Comparison of ENCODE assay signal across 8 mouse cellular contexts in the genomic region with DNA sequence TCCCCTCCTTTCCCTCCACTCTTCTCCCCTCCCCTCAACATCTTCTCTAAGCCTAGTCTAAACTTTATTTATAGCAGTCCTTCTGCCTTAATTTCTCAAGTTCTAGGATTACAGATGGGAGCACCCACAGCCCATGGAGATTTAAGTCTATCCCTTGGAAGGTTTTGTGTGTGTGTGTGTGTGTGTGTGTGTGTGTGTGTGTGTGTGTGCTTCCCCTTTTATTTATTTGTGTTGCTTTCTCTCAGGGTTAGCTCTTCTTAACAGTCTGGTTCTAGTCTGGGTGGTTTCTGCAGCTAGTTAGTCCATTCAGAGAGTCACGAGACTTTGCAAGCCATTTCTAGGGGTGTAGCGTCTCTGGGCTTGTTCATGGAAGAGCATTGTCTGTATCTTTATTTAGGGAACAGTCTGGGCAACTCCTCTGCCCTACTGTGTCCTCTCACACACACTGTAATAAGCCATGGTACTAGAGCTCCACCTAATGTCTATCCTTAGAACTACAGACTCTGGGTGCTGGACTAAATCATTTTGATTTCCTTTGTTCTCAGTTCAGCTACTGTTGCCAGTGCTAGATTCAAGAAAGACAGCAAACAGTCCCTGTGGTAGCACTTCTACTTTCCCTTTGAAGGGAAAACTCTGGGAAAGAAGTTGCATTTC. TPM values are rescaled to one million over a fixed set of nuclear protein-coding genes. Genes with fewer than 3 reads are reported as not detected.
DNase-seq lines count a peak whose midpoint lies in the region; ATAC-seq and TF ChIP-seq lines count a peak whose summit lies in the region.

No protein-coding gene starts in this region.

- no peaks in the 10 kb centered on the region for H3K36me3 ChIP-seq in ES-Bruce4 (ENCODE audit: control insufficient read depth, insufficient read depth, low read length, poor library complexity, severe bottlenecking)
- no peaks in the 10 kb centered on the region for H3K36me3 ChIP-seq in embryonic facial prominence, embryonic 11.5 days (replicated peaks; ENCODE audit: control insufficient read depth, insufficient read depth, low read depth, low read length)
- 0 out of 2 replicates have a peak, but pooled peaks cover 4% of the 10 kb centered on the region for H3K36me3 ChIP-seq in heart, embryonic 15.5 days
- 0 out of 2 replicates have a peak, but pooled peaks cover 3% of the 10 kb centered on the region for H3K36me3 ChIP-seq in kidney, embryonic 16.5 days (ENCODE audit: insufficient read depth, low read length)
- no peaks in the 10 kb centered on the region for H3K36me3 ChIP-seq in liver, embryonic 16.5 days (ENCODE audit: control insufficient read depth, insufficient read depth)
- H3K36me3 ChIP-seq in neural tube, embryonic 12.5 days, result no peaks in the 10 kb centered on the region

- peak; percentile 90 for ATAC-seq in embryonic facial prominence, embryonic 11.5 days (replicated peaks; ENCODE audit: insufficient number of reproducible peaks, low FRiP score, low TSS enrichment, low read depth)
- peak; percentile 77; the same call in 1 of the 2 replicates for ATAC-seq in heart, embryonic 15.5 days (replicated peaks; ENCODE audit: insufficient number of reproducible peaks, insufficient read depth, low FRiP score, low read depth)
- peak; percentile 95 for ATAC-seq in kidney, embryonic 16.5 days (ENCODE audit: low FRiP score, low TSS enrichment)
- peak; percentile 75 for ATAC-seq in liver, embryonic 16.5 days (ENCODE audit: low read depth)
- ATAC-seq in neural tube, embryonic 12.5 days (ENCODE audit: low FRiP score, low read depth), result peak; percentile 91

- no peak for TF ChIP-seq CTCF in ES-Bruce4 (IDR thresholded peaks at IDR 0.05; ENCODE audit: low read depth, low read length)

- TF ChIP-seq EP300 in ES-Bruce4 (IDR thresholded peaks at IDR 0.05; ENCODE audit: insufficient read depth, low read depth, low read length), result no peak

- H3K9me3 ChIP-seq in ES-Bruce4 (replicated peaks; ENCODE audit: control insufficient read depth, insufficient read depth, low read length, poor library complexity, severe bottlenecking), result no peaks in the 10 kb centered on the region
- H3K9me3 ChIP-seq in embryonic facial prominence, embryonic 11.5 days (replicated peaks; ENCODE audit: control insufficient read depth, low read length), result no peaks in the 10 kb centered on the region
- no peaks in the 10 kb centered on the region for H3K9me3 ChIP-seq in heart, embryonic 15.5 days (replicated peaks)
- no peaks in the 10 kb centered on the region for H3K9me3 ChIP-seq in kidney, embryonic 16.5 days (ENCODE audit: low read length)
- no peaks in the 10 kb centered on the region for H3K9me3 ChIP-seq in liver, embryonic 16.5 days (replicated peaks; ENCODE audit: control insufficient read depth, low read length)
- no peaks in the 10 kb centered on the region for H3K9me3 ChIP-seq in neural tube, embryonic 12.5 days

- no peak overlapping the region; the same call in 1 of the 2 replicates for H3K9ac ChIP-seq in ES-Bruce4 (ENCODE audit: low read depth, poor library complexity, severe bottlenecking)
- no peak overlapping the region for H3K9ac ChIP-seq in embryonic facial prominence, embryonic 11.5 days (replicated peaks; ENCODE audit: low read length)
- no peak overlapping the region for H3K9ac ChIP-seq in heart, embryonic 15.5 days
- 0 out of 2 replicates have a peak overlapping the region, but pooled peaks have one; percentile 46 for H3K9ac ChIP-seq in kidney, embryonic 16.5 days (replicated peaks; ENCODE audit: low read length)
- no peak overlapping the region for H3K9ac ChIP-seq in liver, embryonic 16.5 days (ENCODE audit: low read depth, low read length)
- no peak overlapping the region for H3K9ac ChIP-seq in neural tube, embryonic 12.5 days

- H3K27me3 ChIP-seq in ES-Bruce4 (ENCODE audit: control insufficient read depth, insufficient read depth, low read length, poor library complexity, severe bottlenecking), result no peaks in the 10 kb centered on the region
- H3K27me3 ChIP-seq in embryonic facial prominence, embryonic 11.5 days (ENCODE audit: control insufficient read depth, insufficient read depth, low read length), result no peaks in the 10 kb centered on the region
- no peaks in the 10 kb centered on the region for H3K27me3 ChIP-seq in heart, embryonic 15.5 days
- H3K27me3 ChIP-seq in kidney, embryonic 16.5 days (ENCODE audit: insufficient read depth, low read length), result no peaks in the 10 kb centered on the region
- no peaks in the 10 kb centered on the region for H3K27me3 ChIP-seq in liver, embryonic 16.5 days (ENCODE audit: control insufficient read depth, insufficient read depth, low read depth, low read length)
- H3K27me3 ChIP-seq in neural tube, embryonic 12.5 days (replicated peaks), result no peaks in the 10 kb centered on the region

- no peak overlapping the region for H3K4me3 ChIP-seq in ES-Bruce4 (ENCODE audit: low read depth, low read length)
- no peak overlapping the region for H3K4me3 ChIP-seq in embryonic facial prominence, embryonic 11.5 days (ENCODE audit: low read depth, low read length)
- no peak overlapping the region for H3K4me3 ChIP-seq in heart, embryonic 15.5 days
- no peak overlapping the region for H3K4me3 ChIP-seq in kidney, embryonic 16.5 days (ENCODE audit: low read length)
- no peak overlapping the region for H3K4me3 ChIP-seq in liver, embryonic 16.5 days (ENCODE audit: low read depth, low read length)
- no peak overlapping the region for H3K4me3 ChIP-seq in neural tube, embryonic 12.5 days

- H3K27ac ChIP-seq in ES-Bruce4 (ENCODE audit: insufficient read depth, low read length), result peak overlapping the region; percentile 69
- no peak overlapping the region for H3K27ac ChIP-seq in embryonic facial prominence, embryonic 11.5 days (replicated peaks; ENCODE audit: low read depth, low read length)
- no peak overlapping the region for H3K27ac ChIP-seq in heart, embryonic 15.5 days
- peak overlapping the region; percentile 50; the same call in 1 of the 2 replicates for H3K27ac ChIP-seq in kidney, embryonic 16.5 days (ENCODE audit: low read length)
- H3K27ac ChIP-seq in liver, embryonic 16.5 days (ENCODE audit: low read length), result no peak overlapping the region
- H3K27ac ChIP-seq in neural tube, embryonic 12.5 days, result 0 out of 2 replicates have a peak overlapping the region, but pooled peaks have one; percentile 21

- 0% methylated on average over 2 of the region's 2 CpGs for WGBS in embryonic facial prominence, embryonic 11.5 days
- WGBS in heart, embryonic 15.5 days, result 3% methylated on average over 2 of the region's 2 CpGs
- 4% methylated on average over 2 of the region's 2 CpGs for WGBS in kidney, embryonic 16.5 days
- 6% methylated on average over 2 of the region's 2 CpGs for WGBS in liver, embryonic 16.5 days (ENCODE audit: insufficient replicate concordance)
- 15% methylated on average over 2 of the region's 2 CpGs for WGBS in neural tube, embryonic 12.5 days

- no peak overlapping the region for H3K4me2 ChIP-seq in embryonic facial prominence, embryonic 11.5 days (ENCODE audit: low read depth, low read length)
- no peak overlapping the region for H3K4me2 ChIP-seq in heart, embryonic 15.5 days
- no peak overlapping the region; the same call in 1 of the 2 replicates for H3K4me2 ChIP-seq in kidney, embryonic 16.5 days (replicated peaks; ENCODE audit: low read depth, low read length)
- H3K4me2 ChIP-seq in liver, embryonic 16.5 days (ENCODE audit: low read depth, low read length), result no peak overlapping the region
- no peak overlapping the region for H3K4me2 ChIP-seq in neural tube, embryonic 12.5 days (replicated peaks)

- DNase-seq in adrenal gland, adult 8-10 months, result peak; percentile 7
- peak; percentile 84 for DNase-seq in embryonic facial prominence, embryonic 11.5 days (ENCODE audit: low spot score)
- no peak for DNase-seq in ovary, postnatal 36 days (ENCODE audit: low spot score)

- no peak for TF ChIP-seq POLR2A in ES-Bruce4 (IDR thresholded peaks at IDR 0.05; ENCODE audit: insufficient read depth, low read length)

- no peaks in the 10 kb centered on the region for H3K4me1 ChIP-seq in ES-Bruce4 (ENCODE audit: control insufficient read depth, insufficient read depth, low read length)
- no peaks in the 10 kb centered on the region for H3K4me1 ChIP-seq in embryonic facial prominence, embryonic 11.5 days (ENCODE audit: control insufficient read depth, insufficient read depth, low read length)
- peaks cover 7% of the 10 kb centered on the region for H3K4me1 ChIP-seq in heart, embryonic 15.5 days (replicated peaks)
- H3K4me1 ChIP-seq in kidney, embryonic 16.5 days (ENCODE audit: insufficient read depth, low read length), result peaks cover 16% of the 10 kb centered on the region
- H3K4me1 ChIP-seq in liver, embryonic 16.5 days (ENCODE audit: control insufficient read depth, low read depth, low read length), result peaks cover 10% of the 10 kb centered on the region
- peaks cover 6% of the 10 kb centered on the region; the same call in 1 of the 2 replicates for H3K4me1 ChIP-seq in neural tube, embryonic 12.5 days

RNA-seq across cellular contexts. Expression of a gene that starts 15.1 kb away (rescaled TPM):
- polyA plus RNA-seq in ES-Bruce4 (2011; ENCODE audit: insufficient read depth, insufficient read length, low read depth, missing spikeins), result 112 and 122 TPM in 2 replicates
- total RNA-seq in adrenal gland, adult 8-10 months (2022), result 100 to 1,000 TPM in 1 of 4 experiments, 10 to 100 TPM in 3; 82.4 to 120 (median 95.1) TPM
- 143 and 166 TPM in 2 replicates for polyA plus RNA-seq in embryonic facial prominence, embryonic 11.5 days (2014; fragmentation: Nextera tagmentation; extraction: Ambion mirVana)
- polyA plus RNA-seq in heart, embryonic 15.5 days (2015; fragmentation: Nextera tagmentation; extraction: Ambion mirVana), result 29.5 and 31.6 TPM in 2 replicates
- 39.0 and 42.4 TPM in 2 replicates for polyA plus RNA-seq in kidney, embryonic 16.5 days (2015; fragmentation: Nextera tagmentation; extraction: Ambion mirVana)
- 12.5 and 13.6 TPM in 2 replicates for polyA plus RNA-seq in liver, embryonic 16.5 days (2015; fragmentation: Nextera tagmentation; extraction: Ambion mirVana)
- 126 and 169 TPM in 2 replicates for polyA plus RNA-seq in neural tube, embryonic 12.5 days (2016; fragmentation: Nextera tagmentation; extraction: Ambion mirVana)

Comparison
In these comparisons a context has a peak if more than half of its experiments do, and no peak if none do; other contexts are left out.
1. H3K27ac ChIP-seq: peak in ES-Bruce4 (single experiment), kidney, embryonic 16.5 days (single experiment) and neural tube, embryonic 12.5 days (single experiment); none in embryonic facial prominence, embryonic 11.5 days (single experiment), heart, embryonic 15.5 days (single experiment) and liver, embryonic 16.5 days (single experiment).
2. Peak in every context shown above with its lines, with median percentiles within 50 percentile points of each other: ATAC-seq.